Mouse (Mus musculus) heart, embryonic 11.5 days (tissue): ENCODE results near the gene Ramp1. TPM values are rescaled to one million over a fixed set of nuclear protein-coding genes. Genes with fewer than 3 reads are reported as not detected.

ENCODE experiments used
- ATAC-seq: fragments of 200-750 bp; cut with Nextera tagmentation; replicated peaks from 2 replicates; pipeline ENCODE4 v1.8.0; 2017; ENCODE audit warnings: moderate library complexity; ENCODE audit not compliant: insufficient number of reproducible peaks, low FRiP score, low TSS enrichment
- H3K27ac ChIP-seq: fragments of 300-500 bp; sonication (generic); 2 replicates; pipeline ENCODE4 v1.5.1; 2014; ENCODE audit warnings: mild to moderate bottlenecking, low read depth, low read length
- H3K27me3 ChIP-seq: fragments of 300-500 bp; sonication (generic); 2 replicates; pipeline ENCODE4 v1.6.1; 2014; ENCODE audit warnings: mild to moderate bottlenecking, low read length, mixed read lengths; ENCODE audit not compliant: control insufficient read depth, insufficient read depth
- H3K36me3 ChIP-seq: fragments of 300-500 bp; sonication (generic); 2 replicates; pipeline ENCODE4 v1.6.1; 2014; ENCODE audit warnings: mild to moderate bottlenecking, low read length, moderate library complexity, mixed read lengths; ENCODE audit not compliant: control insufficient read depth, insufficient read depth
- H3K4me1 ChIP-seq: fragments of 300-500 bp; sonication (generic); 2 replicates; pipeline ENCODE4 v1.6.1; 2014; ENCODE audit warnings: low read length; ENCODE audit not compliant: control insufficient read depth, insufficient read depth
- H3K4me2 ChIP-seq: fragments of 300-500 bp; sonication (generic); 2 replicates; pipeline ENCODE4 v1.6.1; 2014; ENCODE audit warnings: mild to moderate bottlenecking, moderate library complexity
- H3K4me3 ChIP-seq: fragments of 300-500 bp; sonication (generic); 2 replicates; pipeline ENCODE4 v1.5.1; 2014; ENCODE audit warnings: low read depth, low read length
- H3K9ac ChIP-seq: fragments of 300-500 bp; sonication (generic); 2 replicates; pipeline ENCODE4 v1.6.1; 2014; ENCODE audit warnings: mild to moderate bottlenecking, low read depth, low read length, moderate library complexity
- H3K9me3 ChIP-seq: fragments of 300-500 bp; sonication (generic); replicated peaks from 2 replicates; pipeline ENCODE4 v1.6.1; 2016; ENCODE audit warnings: low read length; ENCODE audit not compliant: control insufficient read depth
- WGBS: fragments of 180-500 bp; shearing (Covaris S2); extraction: QIAGEN DNeasy Blood & Tissue Kit; methylation state at CpG from one replicate; pipeline ENCODE4 v1.1.7; 2014; ENCODE audit not compliant: insufficient replicate concordance; 5-methylcytosine and 5-hydroxymethylcytosine counted together
- polyA plus RNA-seq: library from polyadenylated mRNA; unstranded; fragments of >200 nt; fragmentation: Nextera tagmentation; extraction: Ambion mirVana; gene quantifications from 2 replicates; pipeline ENCODE4 v1.2.1, GENCODE M21; 2014

Gene Ramp1
- polyA plus RNA-seq, 1 experiment from 2014 or later: 23.5 TPM

DNA sequence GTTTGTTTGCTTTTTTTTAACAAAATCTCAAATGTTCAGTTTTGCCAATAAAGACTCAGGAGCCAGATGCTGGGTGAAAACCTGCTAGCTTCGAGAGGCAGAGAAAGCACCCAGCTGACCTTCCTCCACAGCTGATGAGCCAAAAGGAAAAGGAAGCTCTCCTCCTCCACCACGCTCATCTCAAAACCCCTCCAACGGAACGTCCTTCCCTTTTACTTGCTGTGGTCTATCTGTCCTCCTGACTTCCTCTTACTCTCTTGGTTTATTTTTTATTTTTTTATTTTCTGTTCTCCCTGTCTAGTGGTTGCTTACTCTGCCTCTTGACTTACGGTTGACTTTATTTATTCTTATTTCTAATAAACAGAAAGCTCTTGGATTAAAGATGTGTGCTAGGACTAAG lies 55.8 kb downstream of the Ramp1 start:
- Histone ChIP-seq H3K9me3 (no peaks in the 10 kb centered on the region), H3K4me2 (no peak overlapping the region), H3K9ac (no peak overlapping the region), H3K4me3 (no peak overlapping the region), H3K36me3 (no peaks in the 10 kb centered on the region), H3K27me3 (no peaks in the 10 kb centered on the region), H3K27ac (no peak overlapping the region), H3K4me1 (no peaks in the 10 kb centered on the region)
- 59% methylated on average over 5 of the region's 5 CpGs for WGBS
- ATAC-seq: no peak

GRCm38 (mm10) chr1:91237676-91238075 lies 58.1 kb downstream of the Ramp1 start:
- 77% methylated on average over 6 of the region's 6 CpGs for WGBS
- no peaks in the 10 kb centered on the region for H3K4me1 ChIP-seq
- no peak for ATAC-seq
- H3K36me3 ChIP-seq: no peaks in the 10 kb centered on the region
- no peak overlapping the region for H3K9ac ChIP-seq
- no peaks in the 10 kb centered on the region for H3K27me3 ChIP-seq
- H3K4me3 ChIP-seq: no peak overlapping the region
- no peak overlapping the region for H3K27ac ChIP-seq
- no peaks in the 10 kb centered on the region for H3K9me3 ChIP-seq
- H3K4me2 ChIP-seq: no peak overlapping the region

GRCm38 (mm10) chr1:91239112-91239511 lies 59.5 kb downstream of the Ramp1 start:
- WGBS: 18% methylated on average over 5 of the region's 5 CpGs
- 0 out of 2 replicates have a peak, but pooled peaks have one; percentile 14 for ATAC-seq
- Histone ChIP-seq H3K36me3 (no peaks in the 10 kb centered on the region), H3K4me2 (no peak overlapping the region), H3K27ac (no peak overlapping the region), H3K4me3 (no peak overlapping the region), H3K27me3 (no peaks in the 10 kb centered on the region), H3K4me1 (no peaks in the 10 kb centered on the region), H3K9me3 (no peaks in the 10 kb centered on the region), H3K9ac (no peak overlapping the region)

DNA sequence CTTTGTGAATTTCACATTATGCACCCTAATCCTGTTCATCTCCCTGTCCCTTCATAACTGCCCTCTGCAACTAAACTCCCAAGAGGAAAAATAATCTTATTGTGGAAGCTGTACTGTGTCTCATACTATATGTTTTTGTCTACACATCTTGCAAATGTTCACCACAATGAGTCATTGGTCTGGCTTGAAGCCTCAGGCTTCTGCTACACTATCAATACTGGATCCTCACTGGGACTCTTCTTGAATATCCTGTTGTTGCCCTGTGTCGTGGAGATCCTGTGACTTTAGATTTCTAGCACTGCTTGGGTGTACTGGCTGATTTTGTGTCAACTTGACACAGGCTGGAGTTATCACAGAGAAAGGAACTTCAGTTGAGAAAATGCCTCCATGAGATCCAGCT lies 60.2 kb downstream of the Ramp1 start:
- H3K27me3 ChIP-seq: no peaks in the 10 kb centered on the region
- no peak overlapping the region for H3K9ac ChIP-seq
- H3K4me3 ChIP-seq: no peak overlapping the region
- no peaks in the 10 kb centered on the region for H3K36me3 ChIP-seq
- WGBS: 76% methylated on average over 1 of the region's 1 CpGs
- H3K4me2 ChIP-seq: no peak overlapping the region
- H3K9me3 ChIP-seq: no peaks in the 10 kb centered on the region
- ATAC-seq: no peak
- no peaks in the 10 kb centered on the region for H3K4me1 ChIP-seq
- H3K27ac ChIP-seq: no peak overlapping the region

GRCm38 (mm10) chr1:91240685-91241084 lies 61.1 kb downstream of the Ramp1 start:
- WGBS: 76% methylated on average over 1 of the region's 1 CpGs
- no peaks in the 10 kb centered on the region for H3K9me3 ChIP-seq
- H3K4me3 ChIP-seq: no peak overlapping the region
- no peaks in the 10 kb centered on the region for H3K36me3 ChIP-seq
- H3K4me1 ChIP-seq: no peaks in the 10 kb centered on the region
- no peak for ATAC-seq
- H3K4me2 ChIP-seq: no peak overlapping the region
- H3K27ac ChIP-seq: no peak overlapping the region
- H3K27me3 ChIP-seq: no peaks in the 10 kb centered on the region
- H3K9ac ChIP-seq: no peak overlapping the region

DNA sequence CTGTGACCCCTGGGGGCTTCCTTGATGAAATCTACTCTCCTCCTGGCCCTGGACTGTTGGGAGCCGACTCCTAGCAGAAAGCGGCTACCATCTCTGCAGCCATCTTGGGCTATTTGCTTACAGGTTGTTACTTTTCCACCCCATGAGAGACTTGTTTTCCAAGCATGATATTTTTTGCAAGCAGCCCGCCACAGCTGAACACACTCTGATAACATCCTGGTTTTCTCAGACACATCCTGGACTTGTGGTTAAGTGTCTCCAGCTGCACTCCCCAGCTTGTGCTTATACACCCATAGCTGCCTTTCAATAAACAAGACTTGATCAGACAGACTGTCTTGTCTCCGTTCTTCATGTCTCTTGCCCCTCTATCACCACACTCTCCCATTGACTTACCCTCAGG lies 61.6 kb downstream of the Ramp1 start:
- no peaks in the 10 kb centered on the region for H3K9me3 ChIP-seq
- H3K27me3 ChIP-seq: no peaks in the 10 kb centered on the region
- no peak overlapping the region for H3K4me3 ChIP-seq
- 54% methylated on average over 4 of the region's 4 CpGs for WGBS
- H3K4me2 ChIP-seq: no peak overlapping the region
- ATAC-seq: no peak
- H3K9ac ChIP-seq: no peak overlapping the region
- no peaks in the 10 kb centered on the region for H3K36me3 ChIP-seq
- H3K27ac ChIP-seq: no peak overlapping the region
- no peaks in the 10 kb centered on the region for H3K4me1 ChIP-seq

- H3K4me3 ChIP-seq: no peak overlapping the region
- no peak overlapping the region for H3K27ac ChIP-seq
- no peaks in the 10 kb centered on the region for H3K27me3 ChIP-seq
- whole genome bisulfite sequencing: 63% methylated on average over 5 of the region's 5 CpGs
- H3K4me2 ChIP-seq: no peak overlapping the region
- H3K9ac ChIP-seq: no peak overlapping the region
- no peaks in the 10 kb centered on the region for H3K36me3 ChIP-seq
- no peaks in the 10 kb centered on the region for H3K9me3 ChIP-seq
- no peak for ATAC-seq
- peaks cover 25% of the 10 kb centered on the region for H3K4me1 ChIP-seq
Observed at GRCm38 (mm10) chr1:91248242-91248641, 68.6 kb downstream of the Ramp1 start.

DNA sequence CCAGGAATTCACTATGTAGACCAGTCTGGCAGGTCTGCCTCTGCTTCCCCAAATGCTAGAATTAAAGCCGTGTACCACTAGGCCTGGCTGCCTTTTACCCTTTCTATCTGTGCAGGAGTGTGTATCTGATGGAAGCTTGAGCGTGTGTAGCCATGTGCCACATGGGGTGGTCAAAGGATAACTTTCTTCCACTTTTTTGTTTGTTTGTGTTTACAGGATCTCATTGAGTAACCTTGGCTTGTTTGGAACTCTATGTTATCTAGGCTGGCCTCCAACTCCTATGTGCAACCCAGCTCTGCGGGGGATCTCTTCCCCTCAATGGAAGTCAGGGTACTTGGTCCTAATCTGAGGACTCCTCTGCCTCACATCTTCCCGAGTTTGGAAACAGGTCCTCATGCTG lies 69.3 kb downstream of the Ramp1 start:
- Histone ChIP-seq H3K36me3 (no peaks in the 10 kb centered on the region), H3K9me3 (no peaks in the 10 kb centered on the region), H3K4me3 (no peak overlapping the region), H3K27me3 (no peaks in the 10 kb centered on the region), H3K27ac (peak overlapping the region; percentile 54), H3K9ac (no peak overlapping the region), H3K4me2 (peak overlapping the region; percentile 75), H3K4me1 (peaks cover 25% of the 10 kb centered on the region)
- no peak for ATAC-seq
- 42% methylated on average over 4 of the region's 4 CpGs for WGBS

GRCm38 (mm10) chr1:91249564-91250414 lies 70.2 kb downstream of the Ramp1 start, which contains the start of gene Ube2f:
Gene Ube2f (plus strand): TSS chr1:91250304.
- H3K36me3 ChIP-seq: no peaks in the 10 kb centered on the region
- H3K9ac ChIP-seq: peak within 1 kb of the TSS; percentile 93
- peak within 1 kb of the TSS; percentile 88 for H3K27ac ChIP-seq
- under 1% methylated on average over 43 of the region's 43 CpGs for WGBS
- H3K9me3 ChIP-seq: no peaks in the 10 kb centered on the region
- no peaks in the 10 kb centered on the region for H3K27me3 ChIP-seq
- H3K4me3 ChIP-seq: peak within 1 kb of the TSS; percentile 93
- peak; percentile 99 for ATAC-seq
- peaks cover 25% of the 10 kb centered on the region for H3K4me1 ChIP-seq
- peak within 1 kb of the TSS; percentile 87 for H3K4me2 ChIP-seq
